Mouse (Mus musculus) CH12.LX (cell line): ENCODE measurements around the gene BC005624. TPM values are rescaled to one million over a fixed set of nuclear protein-coding genes. Genes with fewer than 3 reads are reported as not detected.

Experiments used
- DNase-seq: peaks from one replicate; pipeline ENCODE4 v3.0.0-alpha.2; 2013; ENCODE audit errors: extremely low read depth
- H3K27ac ChIP-seq: 2 replicates; pipeline ENCODE4 v1.5.1; 2012; ENCODE audit warnings: low read depth, mild to moderate bottlenecking, control low read depth, moderate library complexity; ENCODE audit not compliant: insufficient read depth
- H3K27me3 ChIP-seq: replicated peaks from 2 replicates; pipeline ENCODE3; 2012; ENCODE audit warnings: inconsistent platforms
- H3K36me3 ChIP-seq, 2 experiments: replicated peaks in 1 of 2; 2 replicates each; pipeline versions ENCODE3 to v1.6.1; 2012; ENCODE audit warnings: inconsistent platforms in 1 of 2, low read length in 1 of 2, mild to moderate bottlenecking in 1 of 2, mixed read lengths in 1 of 2, moderate library complexity in 1 of 2; ENCODE audit not compliant: control insufficient read depth in 1 of 2, insufficient read depth in 1 of 2
- H3K4me1 ChIP-seq, 2 experiments: 2 replicates each; pipeline ENCODE4 v1.6.1; 2012; ENCODE audit warnings: inconsistent platforms in 1 of 2, moderate library complexity in 1 of 2; ENCODE audit not compliant: insufficient read depth in 2 of 2, control insufficient read depth in 1 of 2
- H3K4me2 ChIP-seq: 2 replicates; pipeline ENCODE4 v1.6.1; 2012; ENCODE audit warnings: low read depth, mild to moderate bottlenecking, control low read depth; ENCODE audit not compliant: poor library complexity, insufficient read depth, severe bottlenecking
- H3K4me3 ChIP-seq, 3 experiments: fragments of 150-350 bp in 1 of 3; sonication (generic) in 1 of 3; replicated peaks in 1 of 3; 2 replicates each; pipeline versions ENCODE3 to v1.5.1; 2011 to 2012; ENCODE audit warnings: low read depth in 2 of 3, low read length in 2 of 3, mild to moderate bottlenecking in 2 of 3, moderate library complexity in 2 of 3, control low read depth in 1 of 3, improper control_type of control experiment in 1 of 3, inconsistent platforms in 1 of 3, mixed read lengths in 1 of 3; ENCODE audit not compliant: poor library complexity in 1 of 3
- H3K79me2 ChIP-seq: replicated peaks from 2 replicates; pipeline ENCODE4 v1.6.1; 2012; ENCODE audit warnings: mild to moderate bottlenecking, moderate library complexity; ENCODE audit not compliant: control insufficient read depth, poor library complexity, insufficient read depth, severe bottlenecking; ENCODE audit errors: extremely low read depth
- H3K9ac ChIP-seq: 2 replicates; pipeline ENCODE4 v1.6.1; 2012; ENCODE audit warnings: low read depth, mild to moderate bottlenecking, control low read depth, moderate library complexity; ENCODE audit not compliant: insufficient read depth
- H3K9me3 ChIP-seq: replicated peaks from 2 replicates; pipeline ENCODE3; 2012; ENCODE audit warnings: low read length, inconsistent platforms, mixed read lengths
- BHLHE40 ChIP-seq: IDR thresholded peaks from 2 replicates; pipeline ENCODE4 v1.6.1; 2011; ENCODE audit warnings: mild to moderate bottlenecking, low read depth, low read length, improper control_type of control experiment
- CHD1 ChIP-seq: IDR thresholded peaks from 2 replicates; pipeline ENCODE4 v1.6.1; 2012; ENCODE audit warnings: low read depth, low read length, improper control_type of control experiment, inconsistent platforms
- CHD2 ChIP-seq: IDR thresholded peaks from 2 replicates; pipeline ENCODE4 v1.6.1; 2011; ENCODE audit warnings: low read length, improper control_type of control experiment
- CTCF ChIP-seq, 2 experiments: IDR thresholded peaks in 1 of 2; conservative IDR thresholded peaks in 1 of 2; 2 replicates each; pipeline ENCODE4 v1.5.1; 2011 to 2012; ENCODE audit warnings: low read depth in 2 of 2, low read length in 2 of 2, improper control_type of control experiment in 1 of 2, inconsistent platforms in 1 of 2, mild to moderate bottlenecking in 1 of 2, moderate library complexity in 1 of 2
- E2F4 ChIP-seq: IDR thresholded peaks from 2 replicates; pipeline ENCODE4 v1.6.1; 2011; ENCODE audit warnings: low read depth, low read length, improper control_type of control experiment; ENCODE audit not compliant: insufficient replicate concordance
- ETS1 ChIP-seq: conservative IDR thresholded peaks from 2 replicates; pipeline ENCODE4 v1.6.1; 2012; ENCODE audit warnings: low read depth, mild to moderate bottlenecking, inconsistent platforms, low read length, improper control_type of control experiment, moderate library complexity
- GABPA ChIP-seq: IDR thresholded peaks from 2 replicates; pipeline ENCODE4 v1.6.1; 2012; ENCODE audit warnings: low read depth, low read length, improper control_type of control experiment, inconsistent platforms; ENCODE audit not compliant: insufficient replicate concordance
- HCFC1 ChIP-seq: IDR thresholded peaks from 2 replicates; pipeline ENCODE4 v1.6.1; 2012; ENCODE audit warnings: low read depth, mild to moderate bottlenecking, inconsistent platforms, low read length, improper control_type of control experiment
- IRF4 ChIP-seq: IDR thresholded peaks from 2 replicates; pipeline ENCODE4 v1.6.1; 2014; ENCODE audit warnings: low read depth, mild to moderate bottlenecking, inconsistent platforms, low read length, improper control_type of control experiment
- JUN ChIP-seq: IDR thresholded peaks from 2 replicates; pipeline ENCODE4 v1.6.1; 2011; ENCODE audit warnings: low read depth, mild to moderate bottlenecking, low read length, improper control_type of control experiment, moderate library complexity; ENCODE audit not compliant: insufficient read depth
- JUND ChIP-seq: conservative IDR thresholded peaks from 2 replicates; pipeline ENCODE4 v1.6.1; 2011; ENCODE audit warnings: low read depth, low read length, improper control_type of control experiment
- KAT2A ChIP-seq: IDR thresholded peaks from 2 replicates; pipeline ENCODE4 v1.6.1; 2012; ENCODE audit warnings: low read length, improper control_type of control experiment, inconsistent platforms; ENCODE audit not compliant: insufficient replicate concordance
- MAX ChIP-seq: IDR thresholded peaks from 2 replicates; pipeline ENCODE4 v1.6.1; 2011; ENCODE audit warnings: low read length, improper control_type of control experiment
- MEF2A ChIP-seq: IDR thresholded peaks from 2 replicates; pipeline ENCODE4 v1.6.1; 2014; ENCODE audit warnings: low read depth, mild to moderate bottlenecking, inconsistent platforms, low read length, improper control_type of control experiment, borderline replicate concordance
- MXI1 ChIP-seq: IDR thresholded peaks from 2 replicates; pipeline ENCODE4 v1.6.1; 2011; ENCODE audit warnings: mild to moderate bottlenecking, low read depth, low read length, improper control_type of control experiment
- MYC ChIP-seq: IDR thresholded peaks from 2 replicates; pipeline ENCODE4 v1.6.1; 2011; ENCODE audit warnings: low read depth, mild to moderate bottlenecking, improper control_type of control experiment, low read length
- NELFE ChIP-seq: IDR thresholded peaks from 2 replicates; pipeline ENCODE4 v1.6.1; 2011; ENCODE audit warnings: low read depth, low read length, improper control_type of control experiment
- PAX5 ChIP-seq: IDR thresholded peaks from 2 replicates; pipeline ENCODE4 v1.6.1; 2012; ENCODE audit warnings: low read length, inconsistent platforms, mixed read lengths
- POLR2A ChIP-seq: IDR thresholded peaks from 2 replicates; pipeline ENCODE4 v1.6.1; 2011; ENCODE audit warnings: low read depth, mild to moderate bottlenecking, improper control_type of control experiment, low read length
- POLR2AphosphoS2 ChIP-seq: IDR thresholded peaks from 2 replicates; pipeline ENCODE4 v1.6.1; 2011; ENCODE audit warnings: low read depth, low read length, improper control_type of control experiment
- RAD21 ChIP-seq: IDR thresholded peaks from 2 replicates; pipeline ENCODE4 v1.6.1; 2011; ENCODE audit warnings: low read depth, mild to moderate bottlenecking, low read length, improper control_type of control experiment, moderate library complexity
- RCOR1 ChIP-seq: conservative IDR thresholded peaks from 2 replicates; pipeline ENCODE4 v1.6.1; 2012; ENCODE audit warnings: low read depth, mild to moderate bottlenecking, inconsistent platforms, low read length, improper control_type of control experiment
- SIN3A ChIP-seq: IDR thresholded peaks from 2 replicates; pipeline ENCODE4 v1.6.1; 2012; ENCODE audit warnings: low read length, improper control_type of control experiment, inconsistent platforms
- TBP ChIP-seq: conservative IDR thresholded peaks from 2 replicates; pipeline ENCODE4 v1.6.1; 2011; ENCODE audit warnings: low read depth, low read length, improper control_type of control experiment
- TCF12 ChIP-seq: IDR thresholded peaks from 2 replicates; pipeline ENCODE4 v1.6.1; 2014; ENCODE audit warnings: low read depth, mild to moderate bottlenecking, inconsistent platforms, low read length, improper control_type of control experiment
- UBTF ChIP-seq: IDR thresholded peaks from 2 replicates; pipeline ENCODE4 v1.6.1; 2012; ENCODE audit warnings: low read depth, mild to moderate bottlenecking, inconsistent platforms, low read length, improper control_type of control experiment, moderate library complexity
- USF1 ChIP-seq: IDR thresholded peaks from 2 replicates; pipeline ENCODE4 v1.6.1; 2014; ENCODE audit warnings: low read depth, mild to moderate bottlenecking, inconsistent platforms, low read length, improper control_type of control experiment
- USF2 ChIP-seq: conservative IDR thresholded peaks from 2 replicates; pipeline ENCODE4 v1.6.1; 2011; ENCODE audit warnings: low read depth, low read length, improper control_type of control experiment
- ZC3H11A ChIP-seq: IDR thresholded peaks from 2 replicates; pipeline ENCODE4 v1.6.1; 2012; ENCODE audit warnings: low read depth, mild to moderate bottlenecking, inconsistent platforms, low read length, improper control_type of control experiment
- ZKSCAN1 ChIP-seq: IDR thresholded peaks from 2 replicates; pipeline ENCODE4 v1.6.1; 2012; ENCODE audit warnings: low read depth, inconsistent platforms, low read length, improper control_type of control experiment, borderline replicate concordance
- ZMIZ1 ChIP-seq: IDR thresholded peaks from 2 replicates; pipeline ENCODE4 v1.6.1; 2012; ENCODE audit warnings: low read depth, mild to moderate bottlenecking, inconsistent platforms, low read length, improper control_type of control experiment
- ZNF384 ChIP-seq: IDR thresholded peaks from 2 replicates; pipeline ENCODE4 v1.6.1; 2012; ENCODE audit warnings: low read depth, low read length, improper control_type of control experiment, inconsistent platforms
- dilution Hi-C: fragments of 300-500 bp; cut with MboI; formaldehyde crosslinking; loops from 2 replicates; pipeline ENCODE4 v1.14.3; 2020; ENCODE audit warnings: low sequenced_read_pairs; ENCODE audit not compliant: extremely low pct_unique_long_range_greater_than_20kb, extremely low pct_ligation_motif_present
- in situ Hi-C: fragments of 300-500 bp; cut with MboI; formaldehyde crosslinking; loops from 3 replicates; pipeline ENCODE4 v1.14.3; 2019; ENCODE audit warnings: low sequenced_read_pairs, low pct_ligation_motif_present, low pct_unique_long_range_greater_than_20kb, mixed read lengths
- polyA plus RNA-seq: library from polyadenylated mRNA; unstranded; fragments of >175 nt; gene quantifications from 2 replicates; pipeline ENCODE4 v1.2.1, GENCODE M21; 2012; ENCODE audit warnings: low read depth; ENCODE audit not compliant: insufficient read length
- total RNA-seq, 2 experiments: library from RNA; depleted of rRNA; stranded (reverse); fragments of 300-350 nt in 1 of 2; fragments of >200 nt in 1 of 2; gene quantifications; 2 replicates each; pipeline ENCODE4 v1.2.3; 2012 to 2014

Gene BC005624
- total and polyA plus RNA-seq, 3 experiments, result 40.5 to 68.1 (median 43.2) TPM

DNA sequence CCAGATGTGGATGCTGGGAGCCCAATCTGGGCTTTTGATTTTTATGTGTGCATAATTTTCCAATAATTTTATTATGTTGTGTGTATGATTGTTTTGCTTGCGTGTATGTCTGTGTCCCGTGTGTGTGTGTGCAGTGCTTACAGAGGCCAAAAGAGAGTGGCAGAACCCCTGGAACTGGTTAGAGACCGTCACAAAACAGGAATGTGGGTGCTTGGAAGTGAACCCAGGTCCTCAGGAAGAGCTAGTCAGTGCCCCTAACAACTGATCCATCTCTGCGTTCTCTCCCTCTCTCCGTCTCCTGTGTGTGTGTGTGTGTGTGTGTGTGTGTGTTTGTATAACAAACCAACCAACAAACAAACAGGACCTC lies 29.6 kb downstream of the BC005624 start:
- Histone ChIP-seq H3K36me3 (peaks cover 23 to 30% of the 10 kb centered on the region in 2 experiments), H3K27ac (no peak overlapping the region), H3K27me3 (peaks cover 32% of the 10 kb centered on the region), H3K9me3 (peaks cover 13% of the 10 kb centered on the region), H3K4me2 (peak overlapping the region; percentile 42), H3K79me2 (peaks cover 34% of the 10 kb centered on the region), H3K9ac (no peak overlapping the region), H3K4me1 (peaks cover 6 to 32% of the 10 kb centered on the region in 2 experiments; a peak in 3 of 4 replicates), H3K4me3 (peak overlapping the region in 1 of 3 experiments; percentile 88)
- no peak for DNase-seq
- no peak for TF ChIP-seq MYC
- TF ChIP-seq MEF2A, result no peak
- no peak for TF ChIP-seq UBTF
- no peak for TF ChIP-seq CTCF (conservative IDR thresholded peaks at IDR 0.05 in 1 of 2, IDR thresholded peaks at IDR 0.05 in 1 of 2; ENCODE audit: low read depth in 2 of 2, low read length in 2 of 2)
- TF ChIP-seq POLR2AphosphoS2, result no peak
- no peak for TF ChIP-seq SIN3A
- no peak for TF ChIP-seq BHLHE40
- TF ChIP-seq KAT2A, result no peak
- TF ChIP-seq ZNF384, result no peak
- no peak for TF ChIP-seq E2F4
- no peak for TF ChIP-seq POLR2A
- no peak for TF ChIP-seq NELFE
- no peak for TF ChIP-seq PAX5
- no peak for TF ChIP-seq USF2
- TF ChIP-seq JUN, result no peak
- no peak for TF ChIP-seq ZMIZ1
- TF ChIP-seq HCFC1, result no peak
- in situ Hi-C loops (no loop called here), dilution Hi-C loops (no loop called here)

DNA sequence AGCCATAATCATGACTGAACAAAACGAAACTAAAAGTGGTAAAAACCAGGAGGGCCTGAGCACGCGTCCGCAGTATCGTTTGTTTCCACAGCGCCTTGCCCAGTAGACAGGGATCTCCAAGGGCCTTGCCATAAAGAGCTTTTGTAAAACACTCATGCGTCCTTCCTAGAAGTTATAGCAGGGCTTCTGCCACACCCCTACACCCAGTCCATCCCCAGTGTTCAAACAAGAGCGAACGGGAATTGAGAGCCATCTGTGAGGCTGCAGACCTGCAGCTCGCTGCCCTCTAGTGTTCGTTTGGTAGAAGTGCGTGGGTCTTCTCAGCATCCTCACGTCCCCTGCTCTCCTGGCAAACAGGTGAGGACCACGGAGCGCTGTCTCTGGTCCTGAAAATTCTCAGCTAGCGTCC lies 39.4 kb downstream of the BC005624 start:
- DNase-seq, result peak; percentile 89
- in situ Hi-C loops, result no loop called here
- no peak for TF ChIP-seq ZNF384
- peak; percentile 78 for TF ChIP-seq MAX
- no peak for TF ChIP-seq GABPA
- TF ChIP-seq RAD21, result peak; percentile 61
- TF ChIP-seq TBP, result 0 out of 2 replicates have a peak, but pooled peaks have one; percentile 30
- peak; percentile 65 for TF ChIP-seq POLR2A
- TF ChIP-seq ETS1, result 0 out of 2 replicates have a peak, but pooled peaks have one; percentile 20
- no peak for TF ChIP-seq USF2
- no peak for TF ChIP-seq CHD2
- no peak for TF ChIP-seq USF1
- peak; percentile 90; the same call in 1 of the 2 replicates for TF ChIP-seq RCOR1
- peak; percentile 73 for TF ChIP-seq NELFE
- TF ChIP-seq ZMIZ1, result no peak
- no peak for TF ChIP-seq E2F4
- no peak for TF ChIP-seq JUN
- TF ChIP-seq MXI1, result peak; percentile 89
- no peak for TF ChIP-seq ZC3H11A
- TF ChIP-seq IRF4, result peak; percentile 82
- peak; percentile 54 for TF ChIP-seq JUND
- peak; percentile 84 for TF ChIP-seq TCF12
- no peak for TF ChIP-seq ZKSCAN1
- TF ChIP-seq UBTF, result no peak
- TF ChIP-seq KAT2A, result no peak
- TF ChIP-seq BHLHE40, result peak; percentile 39; the same call in 1 of the 2 replicates
- peak; percentile 52; the same call in 1 of the 2 replicates for TF ChIP-seq CHD1

More for the DNA sequence above, 39.4 kb downstream of the BC005624 start:
- H3K79me2 ChIP-seq, result no peaks in the 10 kb centered on the region
- H3K4me1 ChIP-seq, result peaks cover 2 to 10% of the 10 kb centered on the region in 2 experiments; a peak in 3 of 4 replicates
- peak overlapping the region; percentile 20; the same call in 1 of the 2 replicates for H3K9ac ChIP-seq
- H3K27me3 ChIP-seq, result peaks cover 30% of the 10 kb centered on the region
- H3K9me3 ChIP-seq, result no peaks in the 10 kb centered on the region
- no peaks in the 10 kb centered on the region for H3K36me3 ChIP-seq
- no peak overlapping the region for H3K27ac ChIP-seq
- peak overlapping the region; percentile 49 to 72 (median 56) for H3K4me3 ChIP-seq
- H3K4me2 ChIP-seq, result peak overlapping the region; percentile 29; the same call in 1 of the 2 replicates
- dilution Hi-C loops, result no loop called here
